ENCODE assay signal across 16 mouse cellular contexts in the genomic region with DNA sequence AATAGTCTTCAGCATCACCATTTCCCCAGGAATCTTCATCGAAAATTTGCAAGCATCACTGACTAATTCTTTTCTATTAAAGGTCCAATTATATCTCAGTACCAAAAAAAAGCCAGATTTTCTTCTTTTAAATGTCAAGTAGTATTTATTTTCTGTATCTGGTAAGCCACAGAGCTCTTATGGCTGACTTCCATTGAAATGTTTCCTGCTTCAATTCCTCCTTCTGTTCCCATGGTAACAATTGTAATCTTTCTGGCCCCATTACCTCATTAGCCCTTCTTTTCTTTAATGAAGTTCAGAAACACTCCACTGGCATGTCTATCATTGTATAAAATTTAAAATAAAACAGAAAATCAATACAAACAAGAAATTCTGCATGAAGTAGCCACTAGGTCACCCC.
"Had no signal": no experiment of that assay in that cellular context is flagged by ENCODE, and none has a peak within 500 bp of the region (broad histone marks: within the 10 kb centered on the region; RNA-seq: fewer than 3 reads in every experiment).

No protein-coding gene starts in this region.

- H3K4me1 ChIP-seq: liver, embryonic 13.5 days; midbrain, embryonic 13.5 days; neural tube, embryonic 13.5 days; stomach, embryonic 15.5 days had no signal

- H3K4me2 ChIP-seq: liver, embryonic 13.5 days; midbrain, embryonic 13.5 days; neural tube, embryonic 13.5 days; stomach, embryonic 15.5 days had no signal

- H3K4me3 ChIP-seq: left cerebral cortex, adult 2 months; liver, embryonic 13.5 days; midbrain, embryonic 13.5 days; neural tube, embryonic 13.5 days; stomach, embryonic 15.5 days had no signal

- DNase-seq: kidney, adult 2 months; kidney, postnatal 36 days; layer of hippocampus, postnatal 36 days; liver, embryonic 13.5 days; lung, adult 2 months; lung, postnatal 14 days; lung, postnatal 4 days; right cerebral cortex, adult 18-20 months; right cerebral cortex, postnatal 14 days; right cerebral cortex, postnatal 4 days; thymus, postnatal 25 days had no signal

- H3K9ac ChIP-seq: liver, embryonic 13.5 days; midbrain, embryonic 13.5 days; neural tube, embryonic 13.5 days; stomach, embryonic 15.5 days had no signal

- H3K27ac ChIP-seq: kidney, postnatal 0 days; left cerebral cortex, adult 2 months; liver, embryonic 13.5 days; midbrain, embryonic 13.5 days; neural tube, embryonic 13.5 days; stomach, embryonic 15.5 days had no signal

- H3K27me3 ChIP-seq: liver, embryonic 13.5 days; midbrain, embryonic 13.5 days; neural tube, embryonic 13.5 days; stomach, embryonic 15.5 days had no signal

- ATAC-seq: midbrain, embryonic 13.5 days had no signal

- H3K9me3 ChIP-seq: liver, embryonic 13.5 days; midbrain, embryonic 13.5 days; neural tube, embryonic 13.5 days; stomach, embryonic 15.5 days had no signal

- H3K36me3 ChIP-seq: liver, embryonic 13.5 days; midbrain, embryonic 13.5 days; neural tube, embryonic 13.5 days; stomach, embryonic 15.5 days had no signal
